Mouse (Mus musculus): ENCODE results near the gene Cby3. TPM values are rescaled to one million over a fixed set of nuclear protein-coding genes. Genes with fewer than 3 reads are reported as not detected.
"Not testable (repeated sequence)": the region's sequence is repeated elsewhere in the genome, so short reads cannot be mapped to it uniquely, and the experiment has no call there.

The Cby3 gene
- polyA plus RNA-seq (2011; ENCODE audit: insufficient read depth, insufficient read length, low read depth, missing spikeins): not detected in 2 replicates

- no peak within 1 kb of the TSS for H3K27ac ChIP-seq (ENCODE audit: insufficient read depth, low read length)
Measured at GRCm38 (mm10) chr11:50354162-50354561, at the start of gene Cby3. Gene Cby3 (plus strand): TSS chr11:50354462.

GRCm38 (mm10) chr11:50312803-50313202 is 41.5 kb upstream of the Cby3 start:
- TF ChIP-seq EP300 (IDR thresholded peaks at IDR 0.05; ENCODE audit: insufficient read depth, low read depth, low read length) (no peak), POLR2A (IDR thresholded peaks at IDR 0.05; ENCODE audit: insufficient read depth, low read length) (no peak), CTCF (IDR thresholded peaks at IDR 0.05; ENCODE audit: low read depth, low read length) (no peak)
- Histone ChIP-seq H3K9ac (ENCODE audit: low read depth, poor library complexity, severe bottlenecking) (no peak overlapping the region), H3K27me3 (ENCODE audit: control insufficient read depth, insufficient read depth, low read length, poor library complexity, severe bottlenecking) (no peaks in the 10 kb centered on the region), H3K36me3 (ENCODE audit: control insufficient read depth, insufficient read depth, low read length, poor library complexity, severe bottlenecking) (peaks cover 52% of the 10 kb centered on the region), H3K9me3 (replicated peaks; ENCODE audit: control insufficient read depth, insufficient read depth, low read length, poor library complexity, severe bottlenecking) (no peaks in the 10 kb centered on the region), H3K27ac (ENCODE audit: insufficient read depth, low read length) (peak overlapping the region; percentile 83), H3K4me1 (ENCODE audit: control insufficient read depth, insufficient read depth, low read length) (no peaks in the 10 kb centered on the region), H3K4me3 (ENCODE audit: low read depth, low read length) (no peak overlapping the region)

More at GRCm38 (mm10) chr11:50354162-50354561, at the start of gene Cby3:
- TF ChIP-seq CTCF (IDR thresholded peaks at IDR 0.05; ENCODE audit: low read depth, low read length): peak; percentile 34
- TF ChIP-seq EP300 (IDR thresholded peaks at IDR 0.05; ENCODE audit: insufficient read depth, low read depth, low read length): no peak
- H3K9me3 ChIP-seq (replicated peaks; ENCODE audit: control insufficient read depth, insufficient read depth, low read length, poor library complexity, severe bottlenecking): no peaks in the 10 kb centered on the region
- no peak within 1 kb of the TSS for H3K4me3 ChIP-seq (ENCODE audit: low read depth, low read length)
- no peaks in the 10 kb centered on the region for H3K27me3 ChIP-seq (ENCODE audit: control insufficient read depth, insufficient read depth, low read length, poor library complexity, severe bottlenecking)
- no peak within 1 kb of the TSS for H3K9ac ChIP-seq (ENCODE audit: low read depth, poor library complexity, severe bottlenecking)
- no peaks in the 10 kb centered on the region for H3K4me1 ChIP-seq (ENCODE audit: control insufficient read depth, insufficient read depth, low read length)
- H3K36me3 ChIP-seq (ENCODE audit: control insufficient read depth, insufficient read depth, low read length, poor library complexity, severe bottlenecking): no peaks in the 10 kb centered on the region

GRCm38 (mm10) chr11:50319343-50319742 is 34.9 kb upstream of the Cby3 start:
- not testable (repeated sequence) for H3K9ac ChIP-seq (ENCODE audit: low read depth, poor library complexity, severe bottlenecking); H3K27ac ChIP-seq (ENCODE audit: insufficient read depth, low read length); H3K27me3 ChIP-seq (ENCODE audit: control insufficient read depth, insufficient read depth, low read length, poor library complexity, severe bottlenecking); H3K4me3 ChIP-seq (ENCODE audit: low read depth, low read length); H3K4me1 ChIP-seq (ENCODE audit: control insufficient read depth, insufficient read depth, low read length); H3K9me3 ChIP-seq (replicated peaks; ENCODE audit: control insufficient read depth, insufficient read depth, low read length, poor library complexity, severe bottlenecking)
- peaks cover 44% of the 10 kb centered on the region for H3K36me3 ChIP-seq (ENCODE audit: control insufficient read depth, insufficient read depth, low read length, poor library complexity, severe bottlenecking)

GRCm38 (mm10) chr11:50321239-50321638 is 33.0 kb upstream of the Cby3 start:
- Histone ChIP-seq H3K27ac (ENCODE audit: insufficient read depth, low read length) (no peak overlapping the region), H3K4me1 (ENCODE audit: control insufficient read depth, insufficient read depth, low read length) (no peaks in the 10 kb centered on the region), H3K36me3 (ENCODE audit: control insufficient read depth, insufficient read depth, low read length, poor library complexity, severe bottlenecking) (peaks cover 43% of the 10 kb centered on the region), H3K27me3 (ENCODE audit: control insufficient read depth, insufficient read depth, low read length, poor library complexity, severe bottlenecking) (no peaks in the 10 kb centered on the region), H3K4me3 (ENCODE audit: low read depth, low read length) (no peak overlapping the region), H3K9ac (ENCODE audit: low read depth, poor library complexity, severe bottlenecking) (no peak overlapping the region), H3K9me3 (replicated peaks; ENCODE audit: control insufficient read depth, insufficient read depth, low read length, poor library complexity, severe bottlenecking) (no peaks in the 10 kb centered on the region)
- TF ChIP-seq CTCF (IDR thresholded peaks at IDR 0.05; ENCODE audit: low read depth, low read length) (no peak), POLR2A (IDR thresholded peaks at IDR 0.05; ENCODE audit: insufficient read depth, low read length) (no peak), EP300 (IDR thresholded peaks at IDR 0.05; ENCODE audit: insufficient read depth, low read depth, low read length) (no peak)

DNA sequence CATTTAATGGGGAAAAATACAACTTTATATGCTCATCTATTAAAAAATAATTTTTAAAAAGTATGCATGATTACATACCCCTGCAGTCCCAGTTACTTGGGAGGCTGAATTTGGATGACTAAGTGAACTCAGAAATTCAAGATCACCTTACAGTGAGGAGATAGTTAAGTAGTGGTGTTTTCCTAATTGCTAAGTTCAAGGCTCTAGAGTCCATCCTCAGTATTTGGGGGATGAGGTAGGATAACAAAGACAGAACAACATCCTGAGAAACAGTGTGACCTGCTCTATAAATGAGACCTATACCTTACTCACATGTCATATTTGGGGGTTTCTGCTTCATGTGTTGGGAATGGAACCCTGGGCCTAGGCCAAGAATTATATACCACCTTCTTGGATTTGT is 31.9 kb upstream of the Cby3 start:
- Histone ChIP-seq H3K36me3 (ENCODE audit: control insufficient read depth, insufficient read depth, low read length, poor library complexity, severe bottlenecking) (peaks cover 45% of the 10 kb centered on the region), H3K4me3 (ENCODE audit: low read depth, low read length) (no peak overlapping the region), H3K27ac (ENCODE audit: insufficient read depth, low read length) (no peak overlapping the region), H3K9ac (ENCODE audit: low read depth, poor library complexity, severe bottlenecking) (peak overlapping the region; percentile 89; the same call in 1 of the 2 replicates), H3K9me3 (replicated peaks; ENCODE audit: control insufficient read depth, insufficient read depth, low read length, poor library complexity, severe bottlenecking) (no peaks in the 10 kb centered on the region), H3K27me3 (ENCODE audit: control insufficient read depth, insufficient read depth, low read length, poor library complexity, severe bottlenecking) (no peaks in the 10 kb centered on the region), H3K4me1 (ENCODE audit: control insufficient read depth, insufficient read depth, low read length) (no peaks in the 10 kb centered on the region)
- no peak for TF ChIP-seq EP300 (IDR thresholded peaks at IDR 0.05; ENCODE audit: insufficient read depth, low read depth, low read length)
- no peak for TF ChIP-seq CTCF (IDR thresholded peaks at IDR 0.05; ENCODE audit: low read depth, low read length)
- no peak for TF ChIP-seq POLR2A (IDR thresholded peaks at IDR 0.05; ENCODE audit: insufficient read depth, low read length)

DNA sequence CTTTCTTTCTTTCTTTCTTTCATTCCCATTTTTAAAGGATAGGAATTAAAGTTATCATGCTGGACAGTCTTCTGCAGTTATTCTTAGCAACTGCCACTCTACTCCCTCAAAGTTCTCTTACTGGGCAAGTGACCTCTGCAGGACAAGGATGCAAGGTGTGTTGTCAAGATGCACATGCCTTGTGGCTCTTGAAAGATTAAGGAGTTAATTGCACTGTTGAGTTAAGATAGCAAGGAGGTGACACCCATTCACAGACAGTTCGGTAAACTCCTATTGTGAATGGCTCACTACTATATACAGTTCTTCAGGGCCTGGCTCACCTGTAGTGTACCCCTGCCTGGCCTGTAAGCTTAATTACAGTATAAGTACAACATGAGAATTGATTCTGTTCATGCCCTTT is 30.4 kb upstream of the Cby3 start:
- peak overlapping the region; percentile 56 for H3K4me3 ChIP-seq (ENCODE audit: low read depth, low read length)
- no peaks in the 10 kb centered on the region for H3K27me3 ChIP-seq (ENCODE audit: control insufficient read depth, insufficient read depth, low read length, poor library complexity, severe bottlenecking)
- H3K9ac ChIP-seq (ENCODE audit: low read depth, poor library complexity, severe bottlenecking): peak overlapping the region; percentile 89
- no peak for TF ChIP-seq EP300 (IDR thresholded peaks at IDR 0.05; ENCODE audit: insufficient read depth, low read depth, low read length)
- no peak for TF ChIP-seq CTCF (IDR thresholded peaks at IDR 0.05; ENCODE audit: low read depth, low read length)
- no peak for TF ChIP-seq POLR2A (IDR thresholded peaks at IDR 0.05; ENCODE audit: insufficient read depth, low read length)
- no peaks in the 10 kb centered on the region for H3K9me3 ChIP-seq (replicated peaks; ENCODE audit: control insufficient read depth, insufficient read depth, low read length, poor library complexity, severe bottlenecking)
- no peak overlapping the region for H3K27ac ChIP-seq (ENCODE audit: insufficient read depth, low read length)
- H3K36me3 ChIP-seq (ENCODE audit: control insufficient read depth, insufficient read depth, low read length, poor library complexity, severe bottlenecking): peaks cover 41% of the 10 kb centered on the region
- H3K4me1 ChIP-seq (ENCODE audit: control insufficient read depth, insufficient read depth, low read length): no peaks in the 10 kb centered on the region
